Mouse (Mus musculus) heart, embryonic 14.5 days (tissue): ENCODE results near the gene Dpep1. TPM values are rescaled to one million over a fixed set of nuclear protein-coding genes. Genes with fewer than 3 reads are reported as not detected.

ENCODE experiments used
- ATAC-seq: fragments of 200-750 bp; cut with Nextera tagmentation; 2 replicates; pipeline ENCODE4 v1.8.0; 2017; ENCODE audit warnings: low read depth, moderate TSS enrichment; ENCODE audit not compliant: insufficient number of reproducible peaks, insufficient read depth, low FRiP score
- H3K27ac ChIP-seq, 2 experiments: fragments of 200-500 bp in 1 of 2; fragments of 300-500 bp in 1 of 2; sonication (generic) in 1 of 2; replicated peaks in 1 of 2; 2 replicates each; pipeline ENCODE4 v1.5.1; 2012 to 2014; ENCODE audit warnings: low read depth in 2 of 2, low read length in 2 of 2, control low read depth in 1 of 2, mild to moderate bottlenecking in 1 of 2, mixed read lengths in 1 of 2; ENCODE audit not compliant: control insufficient read depth in 1 of 2, insufficient read depth in 1 of 2
- H3K27me3 ChIP-seq: fragments of 300-500 bp; sonication (generic); 2 replicates; pipeline ENCODE4 v1.6.1; 2014; ENCODE audit warnings: mild to moderate bottlenecking, low read length, control low read depth; ENCODE audit not compliant: control insufficient read depth, insufficient read depth
- H3K36me3 ChIP-seq: fragments of 300-500 bp; sonication (generic); 2 replicates; pipeline ENCODE4 v1.6.1; 2014; ENCODE audit warnings: mild to moderate bottlenecking, control low read depth, low read length, mixed read lengths; ENCODE audit not compliant: control insufficient read depth, insufficient read depth
- H3K4me1 ChIP-seq, 2 experiments: fragments of 200-500 bp in 1 of 2; fragments of 300-500 bp in 1 of 2; sonication (generic) in 1 of 2; 2 replicates each; pipeline ENCODE4 v1.6.1; 2012 to 2014; ENCODE audit warnings: low read length in 2 of 2, control low read depth in 1 of 2, mixed read lengths in 1 of 2; ENCODE audit not compliant: control insufficient read depth in 2 of 2, insufficient read depth in 2 of 2
- H3K4me2 ChIP-seq: fragments of 300-500 bp; sonication (generic); 2 replicates; pipeline ENCODE4 v1.6.1; 2014; ENCODE audit warnings: mild to moderate bottlenecking, low read length
- H3K4me3 ChIP-seq, 2 experiments: fragments of 200-500 bp in 1 of 2; fragments of 300-500 bp in 1 of 2; sonication (generic) in 1 of 2; 2 replicates each; pipeline ENCODE4 v1.5.1; 2012 to 2014; ENCODE audit warnings: low read length in 2 of 2, mild to moderate bottlenecking in 2 of 2, control low read depth in 1 of 2, low read depth in 1 of 2, moderate library complexity in 1 of 2; ENCODE audit not compliant: control insufficient read depth in 1 of 2, insufficient read depth in 1 of 2
- H3K9ac ChIP-seq: fragments of 300-500 bp; sonication (generic); 2 replicates; pipeline ENCODE4 v1.6.1; 2014; ENCODE audit warnings: mild to moderate bottlenecking, low read length
- H3K9me3 ChIP-seq: fragments of 300-500 bp; sonication (generic); 2 replicates; pipeline ENCODE4 v1.6.1; 2016; ENCODE audit warnings: low read length, control low read depth; ENCODE audit not compliant: control insufficient read depth
- WGBS: fragments of 180-500 bp; shearing (Covaris S2); extraction: QIAGEN DNeasy Blood & Tissue Kit; methylation state at CpG from one replicate; pipeline ENCODE4 v1.1.7; 2014; 5-methylcytosine and 5-hydroxymethylcytosine counted together
- polyA plus RNA-seq: library from polyadenylated mRNA; unstranded; fragments of >200 nt; fragmentation: Nextera tagmentation; extraction: Ambion mirVana; gene quantifications from 2 replicates; pipeline ENCODE4 v1.2.1, GENCODE M21; 2014

Dpep1 gene
- polyA plus RNA-seq, 1 experiment from 2014 or later, result 4.2 TPM

DNA sequence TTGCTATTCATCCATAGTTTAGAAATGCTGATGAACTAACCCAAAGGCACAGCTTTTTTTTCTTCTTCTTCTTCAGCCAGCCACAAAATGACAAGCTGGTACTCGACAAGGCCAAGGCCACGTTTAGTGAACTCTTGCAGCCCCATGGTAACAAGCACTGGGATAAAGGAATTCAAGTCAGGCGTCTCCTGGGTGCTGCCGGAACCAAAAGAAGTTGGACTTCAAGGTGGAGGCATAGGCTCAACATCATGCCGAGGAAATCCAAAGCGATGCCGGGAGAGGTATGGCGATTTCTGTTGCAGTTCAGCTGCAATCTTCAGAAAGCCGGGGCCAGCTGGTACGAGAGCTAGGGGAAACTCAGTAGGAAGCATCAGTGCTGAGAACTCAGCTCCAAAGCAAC, 53.4 kb downstream of the Dpep1 start:
- Histone ChIP-seq H3K9me3 (no peaks in the 10 kb centered on the region), H3K27ac (no peak overlapping the region), H3K36me3 (peaks cover 30% of the 10 kb centered on the region), H3K4me1 (peaks cover 3 to 10% of the 10 kb centered on the region in 2 experiments; a peak in 1 of 4 replicates), H3K4me2 (no peak overlapping the region), H3K4me3 (no peak overlapping the region), H3K9ac (no peak overlapping the region), H3K27me3 (peaks cover 4% of the 10 kb centered on the region; the same call in 1 of the 2 replicates)
- no peak for ATAC-seq
- 80% methylated on average over 10 of the region's 10 CpGs for WGBS

DNA sequence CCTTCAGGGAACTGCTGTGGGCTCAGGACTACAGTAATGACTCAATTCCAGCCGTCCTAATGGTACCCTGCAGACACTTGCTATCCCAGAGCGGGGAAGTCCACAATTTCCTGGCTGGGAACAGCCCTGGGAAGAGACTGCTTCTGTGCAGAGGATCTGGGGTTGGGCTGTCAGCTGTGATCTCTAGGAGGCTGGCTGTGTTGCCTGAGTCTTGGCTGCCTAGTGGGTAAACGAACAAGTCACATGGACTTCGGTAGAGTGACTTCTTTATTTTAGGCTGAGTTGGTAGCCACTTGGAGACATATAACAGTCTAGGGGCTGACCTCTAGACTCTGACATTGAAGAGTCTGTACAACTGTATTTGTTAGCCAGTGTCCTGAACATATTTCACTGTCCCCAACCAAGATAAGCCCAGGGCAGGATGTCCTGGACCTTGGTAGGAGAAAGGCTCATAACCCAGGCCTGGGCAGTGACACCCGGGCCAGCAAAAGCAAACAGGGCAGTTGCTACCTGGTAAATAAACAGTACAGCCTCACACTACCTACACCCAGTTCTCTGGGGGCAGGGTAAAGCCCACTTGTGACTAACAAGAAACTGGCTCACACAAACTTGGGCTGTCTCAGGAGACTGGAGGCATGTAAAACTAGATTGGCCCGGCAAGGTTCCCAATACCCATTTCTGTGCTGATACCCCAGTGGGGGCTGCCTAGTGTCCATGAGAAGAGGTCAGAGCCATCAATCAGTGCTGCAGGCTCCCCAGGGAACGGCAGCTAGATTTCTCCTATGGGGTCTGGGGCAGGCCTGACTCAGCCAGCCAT, 56.3 kb downstream of the Dpep1 start:
- Histone ChIP-seq H3K4me2 (no peak overlapping the region), H3K9me3 (no peaks in the 10 kb centered on the region), H3K4me1 (no peaks in the 10 kb centered on the region), H3K9ac (no peak overlapping the region), H3K4me3 (no peak overlapping the region), H3K36me3 (peaks cover 59% of the 10 kb centered on the region), H3K27ac (no peak overlapping the region), H3K27me3 (no peaks in the 10 kb centered on the region)
- 84% methylated on average over 7 of the region's 7 CpGs for WGBS
- ATAC-seq, result no peak

DNA sequence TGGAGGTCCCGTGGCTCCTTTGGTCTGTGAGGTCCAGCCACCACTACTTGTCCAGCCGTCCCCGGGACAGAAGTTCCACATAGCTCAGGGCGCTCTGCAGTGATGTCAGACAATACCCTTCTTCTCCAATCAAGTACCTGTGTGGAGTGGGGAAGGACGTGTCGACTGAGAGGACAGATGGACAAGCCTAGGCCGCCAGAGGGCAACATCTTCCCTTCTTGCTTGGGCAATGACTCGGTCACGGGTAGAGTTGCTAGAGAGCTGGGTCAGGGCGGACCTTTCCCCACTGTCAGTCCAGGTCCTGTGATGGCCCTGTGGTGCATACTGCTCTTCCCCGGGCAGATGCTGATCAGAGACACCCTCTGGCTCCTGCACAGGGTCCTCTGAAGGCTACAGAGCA, 57.0 kb downstream of the Dpep1 start:
- no peak overlapping the region for H3K9ac ChIP-seq
- no peak overlapping the region for H3K4me2 ChIP-seq
- no peaks in the 10 kb centered on the region for H3K4me1 ChIP-seq
- H3K36me3 ChIP-seq, result peaks cover 66% of the 10 kb centered on the region
- no peaks in the 10 kb centered on the region for H3K27me3 ChIP-seq
- no peak for ATAC-seq
- H3K27ac ChIP-seq, result no peak overlapping the region
- WGBS, result 64% methylated on average over 11 of the region's 11 CpGs
- H3K4me3 ChIP-seq, result no peak overlapping the region
- H3K9me3 ChIP-seq, result no peaks in the 10 kb centered on the region

DNA sequence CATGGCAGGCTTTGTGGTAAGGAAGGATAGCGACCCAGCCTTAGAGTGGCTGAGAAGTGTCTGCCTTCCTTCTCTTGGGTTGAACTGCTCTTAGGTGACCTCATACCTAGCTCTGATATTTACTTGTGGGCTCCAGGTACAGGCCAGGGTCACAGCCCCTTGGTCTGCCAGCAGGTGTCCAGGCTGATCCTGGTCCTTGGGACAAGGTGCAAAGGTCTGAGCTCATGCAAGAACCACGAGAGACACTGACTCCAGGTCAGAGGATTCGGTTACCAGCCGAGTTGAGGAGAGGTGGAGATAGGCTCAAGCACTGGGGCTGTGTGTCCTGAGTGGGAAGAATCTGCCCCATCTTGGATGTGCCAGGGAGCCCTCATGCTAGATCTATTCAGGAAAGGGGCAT, 58.3 kb downstream of the Dpep1 start:
- H3K36me3 ChIP-seq, result peaks cover 80% of the 10 kb centered on the region
- ATAC-seq, result no peak
- no peak overlapping the region for H3K27ac ChIP-seq
- H3K4me1 ChIP-seq, result no peaks in the 10 kb centered on the region
- H3K27me3 ChIP-seq, result no peaks in the 10 kb centered on the region
- WGBS, result 86% methylated on average over 4 of the region's 4 CpGs
- H3K9me3 ChIP-seq, result no peaks in the 10 kb centered on the region
- H3K9ac ChIP-seq, result no peak overlapping the region
- no peak overlapping the region for H3K4me2 ChIP-seq
- H3K4me3 ChIP-seq, result no peak overlapping the region

DNA sequence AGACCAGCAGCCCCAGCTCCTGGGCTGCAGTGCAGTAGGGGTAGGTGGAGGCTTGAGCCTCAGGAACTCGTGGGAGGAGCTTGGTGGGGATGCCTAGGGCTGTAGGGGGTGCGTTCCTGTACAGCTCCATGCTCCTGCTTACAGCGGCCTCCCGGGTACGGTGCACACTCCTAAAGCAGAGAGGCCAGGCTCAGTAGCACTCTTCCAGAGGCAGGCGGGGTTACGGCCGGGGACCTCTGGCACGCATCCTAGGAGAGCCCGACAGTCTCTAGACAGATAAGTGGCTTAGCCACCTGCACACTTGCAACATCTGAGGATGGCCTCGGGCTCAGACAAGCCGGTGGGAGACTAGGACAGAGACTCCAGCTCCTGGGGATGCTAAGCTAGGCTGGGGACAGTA, 59.5 kb downstream of the Dpep1 start:
- no peak for ATAC-seq
- Histone ChIP-seq H3K9ac (no peak overlapping the region), H3K27ac (no peak overlapping the region), H3K9me3 (no peaks in the 10 kb centered on the region), H3K27me3 (no peaks in the 10 kb centered on the region), H3K4me3 (no peak overlapping the region), H3K36me3 (peaks cover 91% of the 10 kb centered on the region), H3K4me2 (no peak overlapping the region), H3K4me1 (no peaks in the 10 kb centered on the region)
- WGBS, result 81% methylated on average over 12 of the region's 12 CpGs

DNA sequence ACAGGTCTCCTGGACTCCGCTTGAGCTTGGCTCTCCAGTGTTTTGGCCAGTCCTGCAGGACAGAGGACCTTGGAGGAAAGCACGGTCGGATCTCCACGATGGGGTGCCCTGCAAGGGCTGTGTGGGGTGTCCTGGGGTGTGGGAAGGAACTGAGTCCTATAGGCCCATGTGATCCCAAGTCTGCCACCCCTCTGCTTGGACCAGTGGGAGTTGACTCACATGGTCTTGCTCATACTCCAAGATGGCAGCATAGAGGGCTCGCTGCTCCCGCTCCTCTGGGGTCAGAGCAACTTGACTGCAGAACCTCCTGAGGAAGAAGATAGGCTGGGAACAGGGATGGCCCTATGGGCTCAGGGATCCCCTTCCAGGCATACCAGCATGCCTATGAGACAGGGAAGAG, 61.7 kb downstream of the Dpep1 start:
- H3K36me3 ChIP-seq, result peaks cover 95% of the 10 kb centered on the region
- no peaks in the 10 kb centered on the region for H3K9me3 ChIP-seq
- WGBS, result 94% methylated on average over 6 of the region's 6 CpGs
- H3K4me1 ChIP-seq, result peaks cover 0 to 3% of the 10 kb centered on the region in 2 experiments; a peak in 2 of 4 replicates
- no peak overlapping the region for H3K4me3 ChIP-seq
- H3K4me2 ChIP-seq, result no peak overlapping the region
- H3K27me3 ChIP-seq, result no peaks in the 10 kb centered on the region
- no peak overlapping the region for H3K9ac ChIP-seq
- H3K27ac ChIP-seq, result no peak overlapping the region
- ATAC-seq, result no peak

DNA sequence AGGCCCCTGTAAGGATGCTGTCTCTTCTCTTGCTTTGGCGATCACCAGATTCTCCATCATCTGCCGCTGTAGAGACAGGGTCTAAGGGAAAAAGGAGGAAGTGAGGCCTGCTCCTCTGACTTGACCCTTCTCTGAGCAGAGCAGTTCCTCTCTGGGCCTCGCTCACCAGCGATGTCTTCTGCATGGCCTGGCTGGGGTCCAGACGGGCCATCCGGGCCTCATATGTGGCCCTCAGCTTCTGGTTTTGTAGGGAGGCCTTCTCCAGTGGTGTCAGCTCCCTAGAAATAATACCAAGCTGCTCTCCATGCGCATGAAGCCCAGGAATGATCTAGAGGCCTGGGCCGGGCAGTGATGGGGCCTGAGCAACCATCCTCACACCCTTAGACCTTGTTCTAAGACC, 62.6 kb downstream of the Dpep1 start:
- Histone ChIP-seq H3K4me2 (no peak overlapping the region), H3K27me3 (no peaks in the 10 kb centered on the region), H3K27ac (no peak overlapping the region), H3K9me3 (no peaks in the 10 kb centered on the region), H3K9ac (no peak overlapping the region), H3K4me1 (peaks cover 4 to 10% of the 10 kb centered on the region in 2 experiments), H3K4me3 (no peak overlapping the region), H3K36me3 (peaks cover 87% of the 10 kb centered on the region)
- ATAC-seq, result no peak
- 87% methylated on average over 8 of the region's 8 CpGs for WGBS

DNA sequence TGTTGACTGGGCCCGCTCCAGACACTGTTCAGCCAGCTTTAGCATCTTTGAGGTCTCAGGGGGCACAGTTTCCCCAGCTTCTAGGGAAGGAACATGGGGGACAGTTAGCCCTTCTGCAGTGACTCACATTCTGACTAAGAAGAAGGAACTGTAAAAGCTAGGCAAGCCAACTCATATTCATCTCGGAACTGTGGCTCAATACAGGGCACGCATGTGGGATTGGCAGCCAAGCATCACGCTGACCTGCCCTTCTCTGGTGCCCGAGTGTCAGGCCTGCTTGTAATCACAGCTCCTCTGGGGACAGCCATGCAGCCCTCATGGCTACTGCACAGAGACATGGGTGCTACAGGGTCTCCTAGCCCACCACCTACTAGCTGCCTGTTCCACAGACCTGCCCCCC, 64.9 kb downstream of the Dpep1 start:
- Histone ChIP-seq H3K4me1 (peaks cover 9 to 21% of the 10 kb centered on the region in 2 experiments), H3K9me3 (no peaks in the 10 kb centered on the region), H3K4me3 (no peak overlapping the region), H3K9ac (no peak overlapping the region), H3K27me3 (no peaks in the 10 kb centered on the region), H3K27ac (no peak overlapping the region), H3K36me3 (peaks cover 66% of the 10 kb centered on the region), H3K4me2 (no peak overlapping the region)
- WGBS, result 96% methylated on average over 5 of the region's 5 CpGs
- no peak for ATAC-seq
